Mouse (Mus musculus) spleen, adult 2 months (tissue): ENCODE data around the gene Frrs1l. TPM values are rescaled to one million over a fixed set of nuclear protein-coding genes. Genes with fewer than 3 reads are reported as not detected.

Experiments
- DNase-seq, 2 experiments: peaks; one replicate each; pipeline versions ENCODE4 v3.0.0 to v3.0.0-alpha.2; 2012 to 2021; ENCODE audit warnings: low spot score in 2 of 2, low read depth in 1 of 2
- H3K27ac ChIP-seq: fragments of 200-500 bp; 2 replicates; pipeline ENCODE4 v1.5.1; 2012; ENCODE audit warnings: low read length, inconsistent platforms; ENCODE audit not compliant: insufficient read depth
- H3K27me3 ChIP-seq: fragments of 200-500 bp; 2 replicates; pipeline ENCODE4 v1.6.1; 2012; ENCODE audit warnings: mild to moderate bottlenecking, moderate library complexity, low read length, inconsistent platforms; ENCODE audit not compliant: control insufficient read depth, insufficient read depth
- H3K36me3 ChIP-seq: fragments of 200-500 bp; 2 replicates; pipeline ENCODE4 v1.6.1; 2012; ENCODE audit warnings: mild to moderate bottlenecking, low read length, inconsistent platforms; ENCODE audit not compliant: control insufficient read depth, insufficient read depth
- H3K4me1 ChIP-seq: fragments of 200-500 bp; 2 replicates; pipeline ENCODE4 v1.6.1; 2011; ENCODE audit warnings: inconsistent platforms; ENCODE audit not compliant: control insufficient read depth, insufficient read depth, insufficient read length
- H3K4me3 ChIP-seq: fragments of 200-500 bp; 2 replicates; pipeline ENCODE4 v1.5.1; 2011; ENCODE audit warnings: mild to moderate bottlenecking, inconsistent platforms; ENCODE audit not compliant: insufficient read depth, insufficient read length; ENCODE audit errors: extremely low read depth
- CTCF ChIP-seq: fragments of 200-500 bp; IDR thresholded peaks from 2 replicates; pipeline ENCODE4 v1.5.1; 2011; ENCODE audit warnings: mild to moderate bottlenecking, inconsistent platforms; ENCODE audit not compliant: insufficient read depth, insufficient read length, insufficient replicate concordance; ENCODE audit errors: extremely low read depth
- POLR2A ChIP-seq: fragments of 200-500 bp; IDR thresholded peaks from 2 replicates; pipeline ENCODE4 v1.6.1; 2011; ENCODE audit warnings: low read depth, low read length, inconsistent platforms
- WGBS: fragments of 180-500 bp; shearing (Covaris S2); methylation state at CpG from one replicate; pipeline ENCODE4 v1.1.7; 2018; 5-methylcytosine and 5-hydroxymethylcytosine counted together
- polyA plus RNA-seq: library from polyadenylated mRNA; depleted of rRNA; stranded (reverse); fragments of >200 nt; gene quantifications from 2 replicates; pipeline ENCODE4 v1.2.3, GENCODE M21; 2012

Frrs1l gene
- polyA plus RNA-seq, 1 experiment = not detected

GRCm38 (mm10) chr4:56991951-56992350 is 1.8 kb upstream of the Frrs1l start:
- Histone ChIP-seq H3K27me3 (peaks cover 11% of the 10 kb centered on the region), H3K4me3 (no peak overlapping the region), H3K36me3 (no peaks in the 10 kb centered on the region), H3K27ac (no peak overlapping the region), H3K4me1 (peaks cover 4% of the 10 kb centered on the region; the same call in 1 of the 2 replicates)
- TF ChIP-seq POLR2A = no peak
- TF ChIP-seq CTCF = no peak
- WGBS = 86% methylated on average over 2 of the region's 2 CpGs
- no peak for DNase-seq

GRCm38 (mm10) chr4:56989431-56990214 is 568 bp downstream of the Frrs1l start:
- no peaks in the 10 kb centered on the region for H3K36me3 ChIP-seq
- H3K4me3 ChIP-seq = no peak overlapping the region
- no peak for TF ChIP-seq CTCF
- TF ChIP-seq POLR2A = no peak
- no peak overlapping the region for H3K27ac ChIP-seq
- peaks cover 4% of the 10 kb centered on the region; the same call in 1 of the 2 replicates for H3K4me1 ChIP-seq
- peaks cover 11% of the 10 kb centered on the region for H3K27me3 ChIP-seq
- WGBS = 20% methylated on average over 45 of the region's 45 CpGs
- no peak for DNase-seq

- TF ChIP-seq POLR2A (no peak), CTCF (no peak)
- no peak overlapping the region for H3K4me3 ChIP-seq
- 57% methylated on average over 7 of the region's 7 CpGs for WGBS
- no peaks in the 10 kb centered on the region for H3K4me1 ChIP-seq
- no peaks in the 10 kb centered on the region for H3K27me3 ChIP-seq
- DNase-seq = no peak
- H3K36me3 ChIP-seq = no peaks in the 10 kb centered on the region
- no peak overlapping the region for H3K27ac ChIP-seq
These were observed 24.5 kb downstream of the Frrs1l start for GRCm38 (mm10) chr4:56965586-56966179.

- Histone ChIP-seq H3K4me1 (no peaks in the 10 kb centered on the region), H3K36me3 (no peaks in the 10 kb centered on the region), H3K27me3 (no peaks in the 10 kb centered on the region), H3K4me3 (no peak overlapping the region), H3K27ac (no peak overlapping the region)
- no peak for TF ChIP-seq POLR2A
- no peak for TF ChIP-seq CTCF
- 93% methylated on average over 6 of the region's 6 CpGs for WGBS
- no peak for DNase-seq
These were observed 26.5 kb downstream of the Frrs1l start for GRCm38 (mm10) chr4:56963687-56964086.

- WGBS = 86% methylated on average over 12 of the region's 12 CpGs
- H3K4me3 ChIP-seq = no peak overlapping the region
- no peaks in the 10 kb centered on the region for H3K27me3 ChIP-seq
- H3K4me1 ChIP-seq = no peaks in the 10 kb centered on the region
- TF ChIP-seq CTCF (no peak), POLR2A (no peak)
- no peak for DNase-seq
- H3K36me3 ChIP-seq = no peaks in the 10 kb centered on the region
- no peak overlapping the region for H3K27ac ChIP-seq
These were observed 28.8 kb downstream of the Frrs1l start for GRCm38 (mm10) chr4:56961320-56961925.

GRCm38 (mm10) chr4:56957518-56957917 is 32.7 kb downstream of the Frrs1l start:
- Histone ChIP-seq H3K36me3 (no peaks in the 10 kb centered on the region), H3K27me3 (no peaks in the 10 kb centered on the region), H3K4me1 (no peaks in the 10 kb centered on the region), H3K4me3 (no peak overlapping the region), H3K27ac (no peak overlapping the region)
- DNase-seq = no peak
- TF ChIP-seq POLR2A = no peak
- TF ChIP-seq CTCF = no peak
- 42% methylated on average over 9 of the region's 9 CpGs for WGBS
